Mouse (Mus musculus) cerebellum, adult 2 months (tissue): ENCODE measurements at regions not wholly inside any gene's neighbourhood (a gene's known extent, or its start where the extent isn't known, plus 50 kb on each side); places are given as distances from the start of the nearest gene placed in this dataset.

Experiments used
- CTCF ChIP-seq: fragments of 200-500 bp; IDR thresholded peaks from 2 replicates; pipeline ENCODE4 v1.5.1; 2011; ENCODE audit warnings: low read depth, mild to moderate bottlenecking, control low read depth, low read length, moderate library complexity, borderline replicate concordance; ENCODE audit not compliant: insufficient read depth
- POLR2A ChIP-seq: fragments of 200-500 bp; IDR thresholded peaks from 2 replicates; pipeline ENCODE4 v1.6.1; 2011; ENCODE audit warnings: low read length, control low read depth, borderline replicate concordance; ENCODE audit not compliant: insufficient read depth

GRCm38 (mm10) chr10:37589009-37589408 lies 450.3 kb upstream of the Marcks start:
- no peak for TF ChIP-seq CTCF
- no peak for TF ChIP-seq POLR2A
